Mouse (Mus musculus) testis, adult 2 months (tissue): ENCODE measurements around the gene Rhot2.

Source experiments
- CTCF ChIP-seq: fragments of 200-500 bp; IDR thresholded peaks from 2 replicates; pipeline ENCODE4 v1.5.1; 2012; ENCODE audit warnings: low read depth, mild to moderate bottlenecking, inconsistent platforms, low read length, moderate library complexity; ENCODE audit not compliant: control insufficient read depth, insufficient read depth, insufficient replicate concordance
- POLR2A ChIP-seq: fragments of 200-500 bp; IDR thresholded peaks from 2 replicates; pipeline ENCODE4 v1.6.1; 2012; ENCODE audit warnings: low read depth, mild to moderate bottlenecking, inconsistent platforms, low read length, moderate library complexity; ENCODE audit not compliant: control insufficient read depth

DNA sequence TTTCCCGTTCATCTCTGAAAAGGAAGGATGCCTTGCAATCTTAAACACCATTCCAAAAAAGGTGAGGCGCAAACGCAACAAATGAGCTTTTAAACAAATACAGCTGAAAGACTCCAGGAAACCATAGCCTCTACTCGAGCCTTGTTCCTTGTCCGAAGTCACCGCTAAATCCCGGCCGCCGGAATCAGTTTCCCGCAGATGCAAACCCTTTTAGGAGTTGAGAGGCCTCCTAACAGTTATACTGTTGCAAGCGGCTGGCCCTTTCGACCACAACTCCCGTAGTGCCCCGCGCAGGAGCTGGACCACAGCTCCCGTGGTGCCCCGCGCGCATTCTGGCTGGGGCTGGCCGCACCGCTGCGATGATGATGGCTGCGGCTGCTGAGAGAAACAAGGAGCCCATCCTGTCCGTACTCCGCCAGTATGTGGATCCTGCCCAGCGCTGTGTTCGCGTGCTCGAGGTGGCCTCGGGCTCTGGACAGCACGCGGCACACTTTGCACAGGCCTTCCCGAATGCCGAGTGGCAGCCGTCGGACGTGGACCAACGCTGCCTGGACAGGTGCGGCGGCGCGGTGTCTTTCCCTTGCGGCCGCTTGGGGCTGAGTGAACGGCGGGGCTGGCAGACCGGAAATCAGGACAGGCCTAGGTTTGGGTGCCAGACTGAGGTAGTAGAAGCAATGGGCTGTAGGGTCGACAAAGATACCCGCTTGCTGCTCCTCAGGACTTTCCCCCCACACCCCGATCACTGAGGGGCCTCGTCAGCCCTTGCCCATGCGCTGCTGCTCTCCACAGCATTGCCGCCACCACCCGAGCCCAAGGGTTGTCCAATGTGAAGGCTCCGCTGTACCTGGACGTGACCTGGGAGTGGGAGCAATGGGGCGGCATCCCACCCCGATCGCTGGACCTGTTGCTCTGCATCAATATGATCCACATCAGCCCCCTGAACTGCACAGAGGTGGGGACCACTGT, 30.8 kb upstream of the Rhot2 start:
- peak; percentile 23; the same call in 1 of the 2 replicates for TF ChIP-seq CTCF
- TF ChIP-seq POLR2A: peak; percentile 71; the same call in 1 of the 2 replicates
